Mouse (Mus musculus) myocyte (in vitro differentiated cells): ENCODE results near the gene Fchsd2. TPM values are rescaled to one million over a fixed set of nuclear protein-coding genes. Genes with fewer than 3 reads are reported as not detected.

Experiments used
- H3K27me3 ChIP-seq: one replicate; pipeline ENCODE4 v1.6.1; 2011; ENCODE audit not compliant: control insufficient read depth, insufficient read depth, insufficient read length
- H3K36me3 ChIP-seq: one replicate; pipeline ENCODE4 v1.6.1; 2011; ENCODE audit not compliant: control insufficient read depth, insufficient read depth
- H3K4me2 ChIP-seq: one replicate; pipeline ENCODE4 v1.6.1; 2011; ENCODE audit warnings: low read depth, control low read depth
- H3K4me3 ChIP-seq: one replicate; pipeline ENCODE4 v1.5.1; 2011; ENCODE audit warnings: mild to moderate bottlenecking, control low read depth, moderate library complexity
- H3K79me2 ChIP-seq: one replicate; pipeline ENCODE4 v1.6.1; 2011; ENCODE audit not compliant: control insufficient read depth, insufficient read depth
- H3ac ChIP-seq: one replicate; pipeline ENCODE4 v1.6.1; 2011; ENCODE audit not compliant: control insufficient read depth, insufficient read length
- CEBPB ChIP-seq: IDR thresholded peaks from 2 replicates; pipeline ENCODE4 v1.6.1; 2011; ENCODE audit warnings: mild to moderate bottlenecking, moderate library complexity; ENCODE audit not compliant: poor library complexity, insufficient read depth, severe bottlenecking
- E2F4 ChIP-seq: IDR thresholded peaks from one replicate; pipeline ENCODE4 v1.6.1; 2011; ENCODE audit warnings: mild to moderate bottlenecking, control low read depth, moderate library complexity; ENCODE audit not compliant: insufficient read depth
- MAX ChIP-seq: IDR thresholded peaks from one replicate; pipeline ENCODE4 v1.6.1; 2011; ENCODE audit warnings: low read depth, mild to moderate bottlenecking, control low read depth
- MYOD1 ChIP-seq, 3 experiments: IDR thresholded peaks; one replicate each; pipeline ENCODE4 v1.6.1; 2011; ENCODE audit warnings: control low read depth in 2 of 3, low read depth in 2 of 3, mild to moderate bottlenecking in 2 of 3, moderate library complexity in 1 of 3; ENCODE audit not compliant: insufficient read length in 2 of 3, control insufficient read depth in 1 of 3
- MYOG ChIP-seq, 3 experiments: IDR thresholded peaks; one replicate each; pipeline ENCODE4 v1.6.1; 2011; ENCODE audit warnings: control low read depth in 2 of 3, low read depth in 2 of 3, mild to moderate bottlenecking in 2 of 3; ENCODE audit not compliant: insufficient read length in 2 of 3, control insufficient read depth in 1 of 3, insufficient read depth in 1 of 3
- POLR2A ChIP-seq: IDR thresholded peaks from one replicate; pipeline ENCODE4 v1.6.1; 2011; ENCODE audit warnings: low read depth, mild to moderate bottlenecking, control low read depth, moderate library complexity; ENCODE audit not compliant: insufficient read length
- POLR2AphosphoS2 ChIP-seq: IDR thresholded peaks from one replicate; pipeline ENCODE4 v1.6.1; 2011; ENCODE audit warnings: low read depth, control low read depth; ENCODE audit not compliant: insufficient read length
- REST ChIP-seq: IDR thresholded peaks from one replicate; pipeline ENCODE4 v1.6.1; 2011; ENCODE audit warnings: mild to moderate bottlenecking, control low read depth, moderate library complexity; ENCODE audit not compliant: insufficient read depth, insufficient read length
- SRF ChIP-seq: IDR thresholded peaks from one replicate; pipeline ENCODE4 v1.6.1; 2011; ENCODE audit warnings: low read depth; ENCODE audit not compliant: control insufficient read depth, insufficient read length
- TCF12 ChIP-seq: IDR thresholded peaks from one replicate; pipeline ENCODE4 v1.6.1; 2011; ENCODE audit warnings: mild to moderate bottlenecking, control low read depth; ENCODE audit not compliant: poor library complexity, insufficient read depth, severe bottlenecking
- TCF3 ChIP-seq: IDR thresholded peaks from one replicate; pipeline ENCODE4 v1.6.1; 2011; ENCODE audit warnings: low read depth, control low read depth; ENCODE audit not compliant: insufficient read length
- USF1 ChIP-seq: IDR thresholded peaks from one replicate; pipeline ENCODE4 v1.6.1; 2011; ENCODE audit warnings: low read depth, mild to moderate bottlenecking, control low read depth, moderate library complexity
- polyA plus RNA-seq: library from polyadenylated mRNA; unstranded; fragments of >200 nt; fragmentation: generic; extraction: Trizol; gene quantifications from one replicate; pipeline ENCODE4 v1.2.1, GENCODE M21; 2012; ENCODE audit warnings: missing spikeins

Fchsd2 gene
- polyA plus RNA-seq, 1 experiment, result 5.7 TPM

DNA sequence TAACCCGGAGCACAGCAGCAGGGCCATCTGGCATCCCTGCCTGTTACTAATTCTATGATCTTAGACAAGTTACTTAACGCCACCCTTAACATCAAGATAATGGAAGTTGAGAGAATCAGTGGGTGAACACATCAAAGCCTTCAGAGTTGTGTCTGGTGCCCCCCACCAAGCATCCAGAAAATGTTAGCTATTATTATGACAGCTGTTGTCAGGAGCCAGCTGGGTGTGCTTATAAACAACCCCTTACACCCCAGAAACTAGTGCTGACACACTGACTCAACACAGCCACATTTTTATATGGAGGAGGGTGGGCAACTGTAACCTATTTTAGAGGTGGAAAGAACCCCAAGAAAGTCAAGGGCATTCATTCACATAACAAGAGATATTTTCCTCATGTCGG, 7.3 kb downstream of the Fchsd2 start:
- Histone ChIP-seq H3ac (no peak overlapping the region), H3K79me2 (no peaks in the 10 kb centered on the region), H3K4me3 (no peak overlapping the region), H3K27me3 (no peaks in the 10 kb centered on the region), H3K36me3 (no peaks in the 10 kb centered on the region), H3K4me2 (no peak overlapping the region)
- TF ChIP-seq TCF3, result no peak
- TF ChIP-seq MYOG (IDR thresholded peaks at IDR 0.05; ENCODE audit: control insufficient read depth in 1 of 3, insufficient read depth in 1 of 3, insufficient read length in 2 of 3, low read depth in 2 of 3), result peak in 2 of 3 experiments; percentile 47 to 49
- TF ChIP-seq TCF12, result peak; percentile 89
- peak; percentile 45 to 81 (median 55) for TF ChIP-seq MYOD1 (IDR thresholded peaks at IDR 0.05; ENCODE audit: control insufficient read depth in 1 of 3, insufficient read length in 2 of 3, low read depth in 2 of 3)
- no peak for TF ChIP-seq POLR2AphosphoS2
- no peak for TF ChIP-seq POLR2A

DNA sequence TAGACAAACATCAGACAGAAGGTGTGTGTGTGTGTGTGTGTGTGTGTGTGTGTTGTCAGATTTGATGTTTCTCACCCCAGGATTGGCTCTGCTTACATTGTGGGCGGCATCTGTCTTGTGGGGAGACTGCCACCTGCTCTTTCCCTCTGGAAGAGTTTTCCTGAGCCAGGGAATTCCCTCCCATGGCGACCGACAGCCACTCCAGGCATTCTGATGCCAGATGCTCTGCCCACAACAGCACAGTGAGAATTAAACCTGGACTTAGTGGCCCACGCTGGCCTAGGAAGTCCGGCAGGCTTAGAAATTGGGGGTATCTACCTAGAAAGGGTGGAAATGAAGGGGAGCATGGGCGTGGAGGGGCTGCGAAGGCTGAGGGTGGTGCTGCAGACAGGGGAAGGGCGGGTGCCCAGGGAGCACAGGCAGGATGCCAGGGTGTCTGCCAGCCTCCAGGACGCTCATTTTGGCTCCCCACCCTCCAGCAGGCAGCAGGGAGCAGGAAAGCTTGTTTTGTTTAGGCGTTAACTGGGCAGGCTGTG, 8.6 kb downstream of the Fchsd2 start:
- H3K36me3 ChIP-seq, result no peaks in the 10 kb centered on the region
- H3K4me2 ChIP-seq, result peak overlapping the region; percentile 65
- no peaks in the 10 kb centered on the region for H3K79me2 ChIP-seq
- H3K27me3 ChIP-seq, result no peaks in the 10 kb centered on the region
- no peak overlapping the region for H3K4me3 ChIP-seq
- H3ac ChIP-seq, result no peak overlapping the region
- TF ChIP-seq MAX (no peak), TCF12 (peak; percentile 74), SRF (no peak), MYOG (IDR thresholded peaks at IDR 0.05; ENCODE audit: control insufficient read depth in 1 of 3, insufficient read depth in 1 of 3, insufficient read length in 2 of 3, low read depth in 2 of 3) (peak; percentile 18 to 92 (median 68)), TCF3 (peak; percentile 14), POLR2AphosphoS2 (no peak), REST (no peak), USF1 (no peak), POLR2A (no peak), CEBPB (no peak), MYOD1 (IDR thresholded peaks at IDR 0.05; ENCODE audit: control insufficient read depth in 1 of 3, insufficient read length in 2 of 3, low read depth in 2 of 3) (peak; percentile 26 to 90 (median 73))

DNA sequence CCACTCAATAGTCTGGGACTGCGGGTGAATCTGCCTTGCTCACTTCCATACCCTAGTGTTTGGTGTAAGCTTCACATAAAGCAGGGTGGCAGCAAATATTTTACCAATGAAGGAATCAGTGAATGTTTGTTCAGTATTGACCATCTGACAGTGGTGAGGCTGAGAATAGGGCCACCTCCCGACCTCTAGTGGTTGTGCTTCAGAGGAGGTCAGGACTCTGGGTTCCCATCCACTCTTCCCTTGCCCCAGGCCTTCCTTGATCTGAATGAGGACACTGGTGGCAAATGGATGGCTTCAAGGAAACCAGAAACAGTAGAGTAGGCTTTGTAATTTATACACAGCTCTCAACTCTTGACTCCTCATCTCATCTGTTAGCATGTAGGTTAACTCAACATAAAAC, 14.0 kb downstream of the Fchsd2 start:
- no peak for TF ChIP-seq TCF3
- no peak for TF ChIP-seq POLR2A
- no peak for TF ChIP-seq TCF12
- no peak for TF ChIP-seq MAX
- TF ChIP-seq USF1, result no peak
- no peak for TF ChIP-seq CEBPB
- no peak for TF ChIP-seq SRF
- no peak for TF ChIP-seq MYOD1 (IDR thresholded peaks at IDR 0.05; ENCODE audit: control insufficient read depth in 1 of 3, insufficient read length in 2 of 3, low read depth in 2 of 3)
- TF ChIP-seq MYOG (IDR thresholded peaks at IDR 0.05; ENCODE audit: control insufficient read depth in 1 of 3, insufficient read depth in 1 of 3, insufficient read length in 2 of 3, low read depth in 2 of 3), result no peak
- TF ChIP-seq POLR2AphosphoS2, result no peak
- no peak for TF ChIP-seq E2F4
- no peak for TF ChIP-seq REST
- Histone ChIP-seq H3K79me2 (no peaks in the 10 kb centered on the region), H3K27me3 (no peaks in the 10 kb centered on the region), H3K4me3 (no peak overlapping the region), H3ac (no peak overlapping the region), H3K4me2 (no peak overlapping the region), H3K36me3 (no peaks in the 10 kb centered on the region)

DNA sequence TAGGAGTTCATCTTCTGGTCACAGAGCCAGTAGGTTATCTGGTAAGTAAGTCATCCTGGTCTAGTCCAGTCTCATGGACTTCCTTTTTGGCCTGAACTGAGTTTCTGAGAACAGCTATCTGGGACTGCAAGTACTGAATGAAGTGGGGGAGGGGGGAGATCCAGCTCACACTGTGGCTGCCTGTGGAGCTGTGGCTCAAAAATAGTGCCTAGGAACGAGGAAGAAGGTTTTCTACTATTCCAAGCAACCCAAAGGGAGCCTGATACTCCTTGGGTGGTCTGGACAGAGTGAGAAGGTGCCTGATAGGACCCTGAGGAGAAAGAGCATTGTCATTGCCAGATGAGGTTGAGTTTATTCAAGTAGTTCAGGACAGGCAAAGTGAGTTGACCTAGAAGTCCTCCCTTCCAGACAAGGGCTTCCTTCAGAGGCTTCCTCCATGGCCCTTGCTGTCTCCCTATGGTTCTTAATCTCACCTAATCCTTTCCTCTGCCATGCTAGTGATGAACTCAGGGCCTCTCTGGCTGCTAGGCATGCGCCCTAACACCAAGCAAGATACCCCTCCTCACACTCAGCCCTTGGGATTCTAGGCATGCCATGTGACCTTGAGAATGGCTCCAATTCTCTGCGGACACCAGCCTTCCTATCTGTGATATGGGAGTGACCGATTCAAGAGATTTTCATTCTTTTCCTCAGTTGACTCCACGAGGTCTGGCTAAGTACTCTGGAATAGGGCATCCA, 14.6 kb downstream of the Fchsd2 start:
- H3ac ChIP-seq, result peak overlapping the region; percentile 76
- H3K36me3 ChIP-seq, result no peaks in the 10 kb centered on the region
- H3K4me2 ChIP-seq, result peak overlapping the region; percentile 79
- H3K4me3 ChIP-seq, result peak overlapping the region; percentile 84
- H3K27me3 ChIP-seq, result no peaks in the 10 kb centered on the region
- no peaks in the 10 kb centered on the region for H3K79me2 ChIP-seq
- TF ChIP-seq SRF, result no peak
- TF ChIP-seq POLR2AphosphoS2, result no peak
- no peak for TF ChIP-seq MAX
